Mouse (Mus musculus) ES-Bruce4 (cell line): ENCODE measurements around the gene Galnt16.

Experiments
- CTCF ChIP-seq: IDR thresholded peaks from one replicate; pipeline ENCODE4 v1.8.1; 2011; ENCODE audit warnings: low read depth, low read length
- POLR2A ChIP-seq: IDR thresholded peaks from one replicate; pipeline ENCODE4 v1.8.1; 2011; ENCODE audit warnings: low read length; ENCODE audit not compliant: insufficient read depth

- no peak for TF ChIP-seq POLR2A
- no peak for TF ChIP-seq CTCF
These were observed 48.4 kb downstream of the Galnt16 start for GRCm38 (mm10) chr12:80566502-80566901.
